In the genomic region with DNA sequence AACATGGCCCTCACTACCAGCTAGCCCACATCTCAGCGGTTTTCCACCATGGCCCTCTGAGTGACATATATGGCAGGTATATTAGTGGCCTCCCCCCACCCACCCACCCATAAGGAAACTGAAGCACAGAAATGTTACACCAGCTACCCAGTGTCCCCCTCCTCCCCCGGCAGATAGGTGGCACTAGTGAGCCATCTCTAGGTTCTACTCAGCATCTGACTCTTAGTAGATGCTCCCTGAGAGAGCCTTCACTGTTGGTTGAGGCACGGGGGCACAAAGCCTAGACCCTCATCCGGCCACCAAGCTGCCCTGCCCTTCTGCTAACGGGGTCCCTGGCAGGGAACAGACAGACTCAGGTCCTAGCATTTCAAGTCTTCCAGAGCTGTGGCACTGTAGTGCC, we compare ENCODE assay signal across 8 mouse cellular contexts. TPM values are rescaled to one million over a fixed set of nuclear protein-coding genes. Genes with fewer than 3 reads are reported as not detected.
A peak's percentile ranks its signal among the peaks of the same experiment; 100 is the strongest.
DNase-seq lines count a peak whose midpoint lies in the region; ATAC-seq and TF ChIP-seq lines count a peak whose summit lies in the region.

No protein-coding gene starts in this region.

- no peak overlapping the region for H3K27ac ChIP-seq in layer of hippocampus, adult 2 months
- H3K27ac ChIP-seq in liver, postnatal 0 days (ENCODE audit: low read depth), result no peak overlapping the region

- H3K4me1 ChIP-seq in liver, postnatal 0 days (ENCODE audit: insufficient read depth), result no peaks in the 10 kb centered on the region

- no peak overlapping the region for H3K4me2 ChIP-seq in liver, postnatal 0 days (ENCODE audit: low read depth, low read length)

- no peak overlapping the region for H3K4me3 ChIP-seq in layer of hippocampus, adult 2 months
- no peak overlapping the region for H3K4me3 ChIP-seq in liver, postnatal 0 days (ENCODE audit: low read depth, low read length)

- no peak for TF ChIP-seq POLR2A in brain, embryonic 14.5 days (IDR thresholded peaks at IDR 0.05; ENCODE audit: borderline replicate concordance, extremely low read depth, insufficient read depth, insufficient read length, poor library complexity, severe bottlenecking)

- DNase-seq in layer of hippocampus, adult 2 months (ENCODE audit: low spot score in 2 of 2), result peak in 1 of 2 experiments; percentile 74
- no peak for DNase-seq in layer of hippocampus, adult 9-10 months (ENCODE audit: low spot score)
- peak; percentile 68 for DNase-seq in Muller cell, postnatal 12 days (ENCODE audit: inconsistent ontology term)
- peak; percentile 45 for DNase-seq in brain, embryonic 14.5 days (ENCODE audit: low read depth)
- peak; percentile 79 for DNase-seq in heart, postnatal 4 days
- DNase-seq in liver, postnatal 0 days, result peak; percentile 68
- DNase-seq in right cerebral cortex, postnatal 25 days, result peak; percentile 48
- DNase-seq in spleen, postnatal 36 days (ENCODE audit: low spot score in 2 of 2), result no peak

- no peak for TF ChIP-seq EP300 in liver, postnatal 0 days (IDR thresholded peaks at IDR 0.05; ENCODE audit: low read depth)

- ATAC-seq in liver, postnatal 0 days, result no peak

- no peaks in the 10 kb centered on the region for H3K9me3 ChIP-seq in liver, postnatal 0 days (ENCODE audit: low read length)

- 52% methylated on average over 5 of the region's 5 CpGs for WGBS in liver, postnatal 0 days (ENCODE audit: insufficient replicate concordance)

- TF ChIP-seq CTCF in layer of hippocampus, adult 2 months (conservative IDR thresholded peaks at IDR 0.05), result peak; percentile 78
- peak; percentile 60; the same call in 1 of the 2 replicates for TF ChIP-seq CTCF in brain, embryonic 14.5 days (IDR thresholded peaks at IDR 0.05; ENCODE audit: borderline replicate concordance, extremely low read depth, insufficient read depth, insufficient read length)
- peak; percentile 76 for TF ChIP-seq CTCF in liver, postnatal 0 days (IDR thresholded peaks at IDR 0.05; ENCODE audit: low read depth)

- no peak overlapping the region for H3K9ac ChIP-seq in liver, postnatal 0 days (replicated peaks)

- no peaks in the 10 kb centered on the region for H3K27me3 ChIP-seq in liver, postnatal 0 days (ENCODE audit: insufficient read depth, low read length)

- H3K36me3 ChIP-seq in liver, postnatal 0 days (replicated peaks; ENCODE audit: insufficient read depth, low read length), result no peaks in the 10 kb centered on the region

RNA-seq across cellular contexts. Expression of gene Ccnk, which starts 38.2 kb away (rescaled TPM):
- total RNA-seq in layer of hippocampus, adult 2 months (2021), result 10 to 100 TPM; 29.6 to 30.8 TPM
- 28.2 and 41.3 TPM in 2 replicates for polyA plus RNA-seq in brain, embryonic 14.5 days (2012; rRNA removed)
- 10 to 100 TPM; 30.5 to 32.8 TPM for total RNA-seq in heart, postnatal 4 days (2021)
- polyA plus RNA-seq in liver, postnatal 0 days (2015; fragmentation: Nextera tagmentation; extraction: Ambion mirVana), result 1.7 and 1.8 TPM in 2 replicates

RNA-seq across cellular contexts. Expression of gene Setd3, which starts 38.5 kb away (rescaled TPM):
- total RNA-seq in layer of hippocampus, adult 2 months (2021), result 100 to 1,000 TPM; 148 to 154 TPM
- 65.5 and 72.6 TPM in 2 replicates for polyA plus RNA-seq in brain, embryonic 14.5 days (2012; rRNA removed)
- total RNA-seq in heart, postnatal 4 days (2021), result 10 to 100 TPM; 74.9 to 75.7 TPM
- polyA plus RNA-seq in liver, postnatal 0 days (2015; fragmentation: Nextera tagmentation; extraction: Ambion mirVana), result 35.6 and 38.0 TPM in 2 replicates

RNA-seq across cellular contexts. Expression of gene Ccdc85c, which starts 57.7 kb away (rescaled TPM):
- 10 to 100 TPM; 68.4 to 68.5 TPM for total RNA-seq in layer of hippocampus, adult 2 months (2021)
- 34.0 and 48.9 TPM in 2 replicates for polyA plus RNA-seq in brain, embryonic 14.5 days (2012; rRNA removed)
- 10 to 100 TPM; 35.2 to 37.2 TPM for total RNA-seq in heart, postnatal 4 days (2021)
- 1.5 TPM in 2 replicates for polyA plus RNA-seq in liver, postnatal 0 days (2015; fragmentation: Nextera tagmentation; extraction: Ambion mirVana)

Comparison
In these comparisons a context has a peak if more than half of its experiments do, and no peak if none do; other contexts are left out.
1. DNase-seq: peak in Muller cell, postnatal 12 days (single experiment), brain, embryonic 14.5 days (single experiment), heart, postnatal 4 days (single experiment), liver, postnatal 0 days (single experiment) and right cerebral cortex, postnatal 25 days (single experiment); none in layer of hippocampus, adult 9-10 months (single experiment) and spleen, postnatal 36 days (0 of 2).
2. Peak in every context shown above with its lines, with median percentiles within 50 percentile points of each other: CTCF ChIP-seq.